Mouse (Mus musculus) C2C12 (cell line): ENCODE measurements around the gene Gm49395.

Experiments used
- CEBPB ChIP-seq: IDR thresholded peaks from one replicate; pipeline ENCODE4 v1.6.1; 2011; ENCODE audit warnings: low read depth, mild to moderate bottlenecking, control low read depth, moderate library complexity
- CTCF ChIP-seq: IDR thresholded peaks from one replicate; pipeline ENCODE4 v1.5.1; 2011; ENCODE audit not compliant: control insufficient read depth, insufficient read depth, insufficient read length
- MAX ChIP-seq: IDR thresholded peaks from one replicate; pipeline ENCODE4 v1.6.1; 2011; ENCODE audit warnings: mild to moderate bottlenecking, control low read depth
- MYOD1 ChIP-seq: IDR thresholded peaks from one replicate; pipeline ENCODE4 v1.6.1; 2011; ENCODE audit warnings: low read depth; ENCODE audit not compliant: control insufficient read depth, insufficient read length
- USF1 ChIP-seq: IDR thresholded peaks from one replicate; pipeline ENCODE4 v1.6.1; 2011; ENCODE audit warnings: low read depth, mild to moderate bottlenecking, control low read depth, moderate library complexity

DNA sequence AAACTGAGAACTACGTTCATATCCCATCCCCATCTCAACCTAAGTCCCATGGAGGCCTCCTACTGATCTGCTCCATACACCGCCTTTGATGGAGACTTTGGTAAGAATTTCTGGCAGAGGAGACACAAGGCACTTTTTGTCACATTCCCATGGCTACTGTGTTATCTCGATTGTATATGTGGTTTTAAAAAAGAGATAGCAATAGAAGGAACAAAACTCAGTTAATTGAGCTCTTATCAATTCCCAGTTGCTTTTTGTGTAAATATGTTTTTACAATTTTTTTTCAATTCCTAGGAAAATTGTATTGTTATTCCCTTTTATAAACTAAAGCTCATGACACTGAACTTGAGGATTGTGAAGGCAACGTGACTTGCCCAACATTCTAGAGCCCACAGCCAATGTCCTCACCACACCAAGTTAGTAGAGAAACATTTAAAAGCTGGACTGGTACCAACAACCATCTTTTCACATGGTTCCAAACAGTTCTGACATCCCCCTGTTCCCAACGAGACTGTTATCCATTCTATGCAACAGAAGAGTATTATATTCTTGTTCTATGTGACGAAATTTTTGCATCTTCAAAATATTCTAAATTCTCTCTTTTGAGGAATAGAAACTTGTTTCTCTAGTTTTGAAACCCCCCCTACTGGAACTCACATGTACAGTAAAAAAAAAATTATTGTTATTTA, 22.6 kb downstream of the Gm49395 start:
- TF ChIP-seq CTCF: no peak
- no peak for TF ChIP-seq MAX
- TF ChIP-seq MYOD1: no peak
- TF ChIP-seq CEBPB: no peak
- no peak for TF ChIP-seq USF1
